Mouse (Mus musculus) erythroblast, embryonic 14.5 days (primary cell): ENCODE measurements around the gene Sgsm1. TPM values are rescaled to one million over a fixed set of nuclear protein-coding genes. Genes with fewer than 3 reads are reported as not detected.

Experiments
- H3K27me3 ChIP-seq: 2 replicates; pipeline ENCODE4 v1.6.1; 2012; ENCODE audit warnings: inconsistent platforms; ENCODE audit not compliant: control insufficient read depth
- H3K36me3 ChIP-seq: 2 replicates; pipeline ENCODE4 v1.6.1; 2012; ENCODE audit warnings: mild to moderate bottlenecking, inconsistent platforms; ENCODE audit not compliant: control insufficient read depth
- H3K4me1 ChIP-seq: 2 replicates; pipeline ENCODE4 v1.6.1; 2012; ENCODE audit warnings: inconsistent platforms; ENCODE audit not compliant: control insufficient read depth
- H3K4me3 ChIP-seq: replicated peaks from 2 replicates; pipeline ENCODE3; 2012; ENCODE audit warnings: moderate library complexity, mild to moderate bottlenecking, inconsistent platforms
- H3K9me3 ChIP-seq: 2 replicates; pipeline ENCODE4 v1.6.1; 2012; ENCODE audit warnings: low read length, inconsistent platforms, mixed read lengths; ENCODE audit not compliant: control insufficient read depth
- GATA1 ChIP-seq: IDR thresholded peaks from 2 replicates; pipeline ENCODE4 v1.6.1; 2012; ENCODE audit warnings: low read length, inconsistent platforms, mixed read lengths
- TAL1 ChIP-seq: IDR thresholded peaks from 3 replicates; pipeline ENCODE4 v1.6.1; 2012; ENCODE audit warnings: low read length, inconsistent platforms, mixed read lengths
- polyA plus RNA-seq: library from polyadenylated mRNA; stranded (reverse); fragments of >175 nt; gene quantifications from 2 replicates; pipeline ENCODE4 v1.2.3, GENCODE M21; 2012

Sgsm1 gene
- polyA plus RNA-seq, 1 experiment: not detected

- Histone ChIP-seq H3K36me3 (no peaks in the 10 kb centered on the region), H3K9me3 (peaks cover 33% of the 10 kb centered on the region), H3K27me3 (peaks cover 26% of the 10 kb centered on the region), H3K4me1 (no peaks in the 10 kb centered on the region), H3K4me3 (no peak overlapping the region)
- TF ChIP-seq GATA1 (no peak), TAL1 (no peak)
Measured at GRCm38 (mm10) chr5:113330202-113330601, 19.6 kb upstream of the Sgsm1 start.

GRCm38 (mm10) chr5:113329463-113329862 lies 18.9 kb upstream of the Sgsm1 start:
- Histone ChIP-seq H3K4me3 (no peak overlapping the region), H3K4me1 (no peaks in the 10 kb centered on the region), H3K36me3 (no peaks in the 10 kb centered on the region), H3K27me3 (peaks cover 22% of the 10 kb centered on the region), H3K9me3 (peaks cover 33% of the 10 kb centered on the region)
- TF ChIP-seq GATA1 (no peak), TAL1 (no peak)

- no peak overlapping the region for H3K4me3 ChIP-seq
- H3K4me1 ChIP-seq: no peaks in the 10 kb centered on the region
- H3K9me3 ChIP-seq: peaks cover 21% of the 10 kb centered on the region
- TF ChIP-seq GATA1: no peak
- no peak for TF ChIP-seq TAL1
- peaks cover 22% of the 10 kb centered on the region for H3K27me3 ChIP-seq
- no peaks in the 10 kb centered on the region for H3K36me3 ChIP-seq
Measured at GRCm38 (mm10) chr5:113323784-113324638, 13.4 kb upstream of the Sgsm1 start.

GRCm38 (mm10) chr5:113313998-113314397 lies 3.4 kb upstream of the Sgsm1 start:
- H3K27me3 ChIP-seq: peaks cover 18% of the 10 kb centered on the region
- H3K36me3 ChIP-seq: no peaks in the 10 kb centered on the region
- no peak overlapping the region for H3K4me3 ChIP-seq
- no peaks in the 10 kb centered on the region for H3K4me1 ChIP-seq
- TF ChIP-seq TAL1 (no peak), GATA1 (no peak)
- H3K9me3 ChIP-seq: peaks cover 5% of the 10 kb centered on the region

- H3K4me1 ChIP-seq: no peaks in the 10 kb centered on the region
- TF ChIP-seq TAL1 (no peak), GATA1 (no peak)
- no peaks in the 10 kb centered on the region for H3K36me3 ChIP-seq
- H3K9me3 ChIP-seq: peaks cover 5% of the 10 kb centered on the region
- peaks cover 37% of the 10 kb centered on the region for H3K27me3 ChIP-seq
- no peak overlapping the region for H3K4me3 ChIP-seq
Measured at GRCm38 (mm10) chr5:113309491-113310376, 852 bp downstream of the Sgsm1 start.

GRCm38 (mm10) chr5:113306750-113307477 lies 3.7 kb downstream of the Sgsm1 start:
- H3K36me3 ChIP-seq: no peaks in the 10 kb centered on the region
- no peak for TF ChIP-seq GATA1
- no peak for TF ChIP-seq TAL1

GRCm38 (mm10) chr5:113304527-113304926 lies 6.1 kb downstream of the Sgsm1 start:
- H3K4me3 ChIP-seq: no peak overlapping the region
- no peaks in the 10 kb centered on the region for H3K36me3 ChIP-seq
- peaks cover 21% of the 10 kb centered on the region for H3K27me3 ChIP-seq
- no peaks in the 10 kb centered on the region for H3K9me3 ChIP-seq
- H3K4me1 ChIP-seq: no peaks in the 10 kb centered on the region
- TF ChIP-seq TAL1 (no peak), GATA1 (no peak)

More at GRCm38 (mm10) chr5:113306750-113307477, 3.7 kb downstream of the Sgsm1 start:
- Histone ChIP-seq H3K4me3 (no peak overlapping the region), H3K9me3 (no peaks in the 10 kb centered on the region; the same call in 1 of the 2 replicates), H3K27me3 (peaks cover 34% of the 10 kb centered on the region), H3K4me1 (no peaks in the 10 kb centered on the region)

- no peaks in the 10 kb centered on the region for H3K4me1 ChIP-seq
- no peaks in the 10 kb centered on the region for H3K9me3 ChIP-seq
- TF ChIP-seq TAL1: no peak
- no peak for TF ChIP-seq GATA1
Measured at GRCm38 (mm10) chr5:113301841-113302240, 8.7 kb downstream of the Sgsm1 start.

More at GRCm38 (mm10) chr5:113301841-113302240, 8.7 kb downstream of the Sgsm1 start:
- no peaks in the 10 kb centered on the region for H3K36me3 ChIP-seq
- no peak overlapping the region for H3K4me3 ChIP-seq
- H3K27me3 ChIP-seq: peaks cover 2% of the 10 kb centered on the region; the same call in 1 of the 2 replicates
